ENCODE assay signal across 11 mouse cellular contexts in the genomic region with DNA sequence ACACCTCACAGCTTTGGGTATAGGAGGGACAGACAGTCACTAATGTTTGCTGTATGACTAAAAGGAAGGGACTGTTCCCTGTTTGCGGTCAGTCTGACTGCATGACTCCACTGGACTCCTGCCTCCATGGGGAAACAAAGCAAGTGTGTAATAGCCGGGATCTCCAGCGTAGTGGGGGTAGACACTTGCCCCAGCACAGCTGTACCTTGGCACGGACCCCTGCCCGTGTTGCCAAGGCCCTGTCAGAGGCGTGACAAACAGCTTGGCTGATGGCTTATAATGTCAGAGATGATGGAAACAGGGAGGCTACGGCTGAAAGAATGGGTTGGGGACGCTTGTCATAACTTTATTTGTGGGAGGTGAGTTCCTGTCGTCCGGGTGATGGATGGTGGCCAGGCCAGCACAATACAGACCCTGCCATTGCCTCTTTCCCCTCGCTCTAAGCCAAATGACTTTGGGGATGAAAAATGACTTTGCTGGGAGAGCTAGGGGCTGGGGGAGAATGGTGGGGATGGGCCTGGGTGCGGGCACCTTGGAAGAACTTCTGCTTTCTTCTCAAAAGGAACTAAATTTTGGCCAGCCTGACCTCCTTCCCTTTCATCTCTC. TPM values are rescaled to one million over a fixed set of nuclear protein-coding genes. Genes with fewer than 3 reads are reported as not detected.
DNase-seq lines count a peak whose midpoint lies in the region; ATAC-seq and TF ChIP-seq lines count a peak whose summit lies in the region.
"Had no signal": no experiment of that assay in that cellular context is flagged by ENCODE, and none has a peak within 500 bp of the region (broad histone marks: within the 10 kb centered on the region; RNA-seq: fewer than 3 reads in every experiment).

No protein-coding gene starts in this region.

- TF ChIP-seq CTCF in midbrain, postnatal 0 days (IDR thresholded peaks at IDR 0.05): no peak
- TF ChIP-seq CTCF in lung, adult 2 months (IDR thresholded peaks at IDR 0.05; ENCODE audit: insufficient read depth, low read length): no peak

- no peak overlapping the region for H3K4me2 ChIP-seq in midbrain, postnatal 0 days (ENCODE audit: low read depth, low read length, poor library complexity, severe bottlenecking)
- no peak overlapping the region for H3K4me2 ChIP-seq in midbrain, embryonic 15.5 days
- H3K4me2 ChIP-seq in stomach, embryonic 16.5 days (ENCODE audit: low read depth, low read length): no peak overlapping the region
- H3K4me2 ChIP-seq: heart, embryonic 15.5 days had no signal

- H3K27ac ChIP-seq in midbrain, postnatal 0 days (ENCODE audit: low read depth, low read length): no peak overlapping the region
- no peak overlapping the region for H3K27ac ChIP-seq in midbrain, embryonic 15.5 days
- no peak overlapping the region for H3K27ac ChIP-seq in stomach, embryonic 16.5 days (ENCODE audit: low read length)
- H3K27ac ChIP-seq: heart, embryonic 15.5 days; midbrain, embryonic 10.5 days had no signal

- no peaks in the 10 kb centered on the region for H3K9me3 ChIP-seq in midbrain, postnatal 0 days (ENCODE audit: low read length)
- no peaks in the 10 kb centered on the region for H3K9me3 ChIP-seq in midbrain, embryonic 15.5 days
- no peaks in the 10 kb centered on the region for H3K9me3 ChIP-seq in stomach, embryonic 16.5 days (replicated peaks; ENCODE audit: control insufficient read depth, low read length)
- H3K9me3 ChIP-seq: heart, embryonic 15.5 days; midbrain, embryonic 10.5 days had no signal

- no peaks in the 10 kb centered on the region for H3K27me3 ChIP-seq in midbrain, postnatal 0 days (ENCODE audit: insufficient read depth, low read length)
- no peaks in the 10 kb centered on the region for H3K27me3 ChIP-seq in midbrain, embryonic 15.5 days (replicated peaks)
- no peaks in the 10 kb centered on the region for H3K27me3 ChIP-seq in stomach, embryonic 16.5 days (ENCODE audit: control insufficient read depth, insufficient read depth, low read length)

- no peak; the same call in 1 of the 2 replicates for ATAC-seq in midbrain, postnatal 0 days (ENCODE audit: low FRiP score)
- ATAC-seq in midbrain, embryonic 15.5 days (replicated peaks): no peak
- peak; percentile 25; the same call in 1 of the 2 replicates for ATAC-seq in stomach, embryonic 16.5 days (ENCODE audit: insufficient read depth, low FRiP score)

- no peak overlapping the region for H3K9ac ChIP-seq in midbrain, postnatal 0 days (replicated peaks; ENCODE audit: low read length, poor library complexity, severe bottlenecking)
- H3K9ac ChIP-seq in midbrain, embryonic 15.5 days: no peak overlapping the region
- no peak overlapping the region for H3K9ac ChIP-seq in stomach, embryonic 16.5 days (ENCODE audit: low read length)
- H3K9ac ChIP-seq: heart, embryonic 15.5 days had no signal

- TF ChIP-seq POLR2A in lung, adult 2 months (IDR thresholded peaks at IDR 0.05; ENCODE audit: borderline replicate concordance, extremely low read depth, low read depth, low read length): no peak

- peak; percentile 8 for DNase-seq in embryo, embryonic 11 days
- DNase-seq in embryo, embryonic 10 days (ENCODE audit: low spot score): no peak
- peak; percentile 60 for DNase-seq in midbrain, postnatal 0 days (ENCODE audit: low spot score)
- DNase-seq in lung, adult 2 months: peak; percentile 30
- no peak for DNase-seq in left cerebral cortex, adult 18-20 months (ENCODE audit: low spot score in 2 of 2)
- DNase-seq in natural killer cell, adult 2 months (ENCODE audit: low spot score in 2 of 2): no peak
- DNase-seq: right cerebral cortex, postnatal 25 days had no signal

- H3K4me1 ChIP-seq in midbrain, postnatal 0 days (ENCODE audit: insufficient read depth, low read length): 0 out of 2 replicates have a peak, but pooled peaks cover 2% of the 10 kb centered on the region
- H3K4me1 ChIP-seq in midbrain, embryonic 15.5 days: peaks cover 14% of the 10 kb centered on the region; the same call in 1 of the 2 replicates
- no peaks in the 10 kb centered on the region for H3K4me1 ChIP-seq in lung, adult 2 months (ENCODE audit: control insufficient read depth, insufficient read depth, low read length)
- peaks cover 8% of the 10 kb centered on the region for H3K4me1 ChIP-seq in stomach, embryonic 16.5 days (ENCODE audit: control insufficient read depth, insufficient read depth, low read length)

- H3K36me3 ChIP-seq in midbrain, postnatal 0 days (ENCODE audit: insufficient read depth, low read length): no peaks in the 10 kb centered on the region
- no peaks in the 10 kb centered on the region for H3K36me3 ChIP-seq in midbrain, embryonic 15.5 days (replicated peaks)
- no peaks in the 10 kb centered on the region for H3K36me3 ChIP-seq in stomach, embryonic 16.5 days (ENCODE audit: control insufficient read depth, insufficient read depth, low read length)
- H3K36me3 ChIP-seq: heart, embryonic 15.5 days; midbrain, embryonic 10.5 days had no signal

- WGBS in midbrain, postnatal 0 days: 50% methylated on average over 12 of the region's 12 CpGs
- 54% methylated on average over 12 of the region's 12 CpGs for WGBS in midbrain, embryonic 15.5 days
- 20% methylated on average over 12 of the region's 12 CpGs for WGBS in lung, adult 2 months
- WGBS in stomach, embryonic 16.5 days: 17% methylated on average over 12 of the region's 12 CpGs

- H3K4me3 ChIP-seq in midbrain, postnatal 0 days (ENCODE audit: low read depth, low read length): no peak overlapping the region
- no peak overlapping the region for H3K4me3 ChIP-seq in midbrain, embryonic 15.5 days
- no peak overlapping the region for H3K4me3 ChIP-seq in lung, adult 2 months (replicated peaks; ENCODE audit: extremely low read depth, low read depth, low read length)
- no peak overlapping the region for H3K4me3 ChIP-seq in stomach, embryonic 16.5 days (replicated peaks; ENCODE audit: low read length)
- H3K4me3 ChIP-seq: heart, embryonic 15.5 days; midbrain, embryonic 10.5 days had no signal

RNA-seq across cellular contexts. Expression of a gene that starts 21.5 kb away (rescaled TPM):
- total RNA-seq in midbrain, postnatal 0 days (2014; rRNA removed): 33.7 and 40.0 TPM in 2 replicates
- polyA plus RNA-seq in midbrain, postnatal 0 days (2015; fragmentation: Nextera tagmentation; extraction: Ambion mirVana): 44.7 and 45.5 TPM in 2 replicates
- 68.0 and 68.2 TPM in 2 replicates for polyA plus RNA-seq in midbrain, embryonic 15.5 days (2015; fragmentation: Nextera tagmentation; extraction: Ambion mirVana)
- 13.6 and 27.0 TPM in 2 replicates for polyA plus RNA-seq in lung, adult 2 months (2012; rRNA removed)
- 43.9 and 44.7 TPM in 2 replicates for polyA plus RNA-seq in stomach, embryonic 16.5 days (2015; fragmentation: Nextera tagmentation; extraction: Ambion mirVana)
- total RNA-seq in left cerebral cortex, adult 18-20 months (2021): 10 to 100 TPM; 30.7 to 35.2 TPM

Comparison
In these comparisons a context has a peak if more than half of its experiments do, and no peak if none do; other contexts are left out.
1. DNase-seq: peak in embryo, embryonic 11 days (single experiment), midbrain, postnatal 0 days (single experiment) and lung, adult 2 months (single experiment); none in embryo, embryonic 10 days (single experiment), left cerebral cortex, adult 18-20 months (0 of 2) and natural killer cell, adult 2 months (0 of 2).